Mouse (Mus musculus) G1E (cell line): ENCODE measurements around the gene Slc22a21. TPM values are rescaled to one million over a fixed set of nuclear protein-coding genes. Genes with fewer than 3 reads are reported as not detected.
"Not testable (repeated sequence)": the region's sequence is repeated elsewhere in the genome, so short reads cannot be mapped to it uniquely, and the experiment has no call there.

Experiments
- ATAC-seq: 2 replicates; pipeline ENCODE4 v1.8.0; 2016; ENCODE audit warnings: mild to moderate bottlenecking; ENCODE audit not compliant: insufficient number of reproducible peaks, poor library complexity, low FRiP score, severe bottlenecking; ENCODE audit errors: extremely low read depth
- DNase-seq: peaks from one replicate; pipeline ENCODE4 v3.0.0; 2012; ENCODE audit warnings: low spot score
- H3K27me3 ChIP-seq: 2 replicates; pipeline ENCODE4 v1.6.1; 2012; ENCODE audit warnings: mild to moderate bottlenecking, low read length, inconsistent platforms; ENCODE audit not compliant: insufficient read depth
- H3K36me3 ChIP-seq: replicated peaks from 2 replicates; pipeline ENCODE3; 2012; ENCODE audit warnings: mild to moderate bottlenecking, inconsistent platforms
- H3K4me1 ChIP-seq: 2 replicates; pipeline ENCODE4 v1.6.1; 2012; ENCODE audit warnings: low read depth, low read length, inconsistent platforms, mixed read lengths; ENCODE audit not compliant: insufficient read depth
- H3K4me3 ChIP-seq: 2 replicates; pipeline ENCODE4 v1.5.1; 2012; ENCODE audit warnings: low read depth, mild to moderate bottlenecking, inconsistent platforms, low read length, moderate library complexity, mixed read lengths
- H3K9me3 ChIP-seq: replicated peaks from 2 replicates; pipeline ENCODE4 v1.6.1; 2012; ENCODE audit warnings: inconsistent platforms
- CTCF ChIP-seq: IDR thresholded peaks from 2 replicates; pipeline ENCODE4 v1.5.1; 2012; ENCODE audit warnings: low read depth, low read length, inconsistent platforms, mixed read lengths
- GATA1 ChIP-seq: IDR thresholded peaks from 2 replicates; pipeline ENCODE4 v1.6.1; 2012; ENCODE audit warnings: borderline replicate concordance, low read length, inconsistent platforms, mixed read lengths
- GATA2 ChIP-seq: IDR thresholded peaks from 2 replicates; pipeline ENCODE4 v1.6.1; 2012; ENCODE audit warnings: low read depth, low read length, inconsistent platforms, borderline replicate concordance
- POLR2AphosphoS5 ChIP-seq: IDR thresholded peaks from 2 replicates; pipeline ENCODE4 v1.6.1; 2012; ENCODE audit warnings: low read depth, low read length, inconsistent platforms; ENCODE audit not compliant: insufficient replicate concordance
- TAL1 ChIP-seq: conservative IDR thresholded peaks from 2 replicates; pipeline ENCODE4 v1.6.1; 2012; ENCODE audit warnings: low read depth, low read length, inconsistent platforms, mixed read lengths
- polyA plus RNA-seq: library from polyadenylated mRNA; stranded (reverse); fragments of >175 nt; gene quantifications from 2 replicates; pipeline ENCODE4 v1.2.3, GENCODE M21; 2012
- total RNA-seq, 2 experiments: library from RNA; stranded (forward) in 1 of 2; stranded (reverse) in 1 of 2; fragments of 200-1000 nt in 1 of 2; fragments of >200 nt in 1 of 2; fragmentation: Nextera tagmentation in 1 of 2; gene quantifications; 2 replicates each; pipeline ENCODE4 v1.2.3; 2014 to 2017

Gene Slc22a21
- total and polyA plus RNA-seq, 3 experiments: not detected

DNA sequence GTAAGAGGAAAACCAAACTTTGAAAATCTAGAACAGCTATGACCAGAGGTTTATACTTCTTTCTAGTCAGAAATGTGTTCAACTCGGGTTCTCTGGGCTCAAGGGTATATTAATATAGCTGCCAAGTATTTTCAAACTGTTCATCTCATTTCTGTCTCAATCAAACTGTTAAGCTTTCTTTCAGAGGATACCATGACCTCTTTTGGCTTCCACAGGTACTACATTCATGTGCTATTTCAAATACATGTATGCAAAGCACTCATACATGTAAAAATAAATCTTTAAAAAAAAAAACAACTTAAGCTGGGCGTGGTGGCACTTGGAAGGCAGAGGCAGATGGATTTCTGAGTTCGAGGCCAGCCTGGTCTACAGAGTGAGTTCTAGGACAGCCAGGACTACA is 2.5 kb downstream of the Slc22a21 start:
- no peaks in the 10 kb centered on the region for H3K36me3 ChIP-seq
- no peaks in the 10 kb centered on the region; the same call in 1 of the 2 replicates for H3K4me1 ChIP-seq
- peaks cover 11% of the 10 kb centered on the region; the same call in 1 of the 2 replicates for H3K27me3 ChIP-seq
- no peaks in the 10 kb centered on the region for H3K9me3 ChIP-seq
- DNase-seq: no peak
- ATAC-seq: no peak
- no peak for TF ChIP-seq GATA1
- TF ChIP-seq GATA2: no peak
- no peak for TF ChIP-seq CTCF
- no peak for TF ChIP-seq POLR2AphosphoS5
- no peak for TF ChIP-seq TAL1
- no peak overlapping the region for H3K4me3 ChIP-seq

GRCm38 (mm10) chr11:53975559-53975958 is 4.6 kb downstream of the Slc22a21 start:
- TF ChIP-seq TAL1 (no peak), GATA1 (no peak), CTCF (no peak), POLR2AphosphoS5 (no peak), GATA2 (no peak)
- Histone ChIP-seq H3K9me3 (no peaks in the 10 kb centered on the region), H3K36me3 (no peaks in the 10 kb centered on the region), H3K27me3 (peaks cover 11% of the 10 kb centered on the region; the same call in 1 of the 2 replicates), H3K4me1 (no peaks in the 10 kb centered on the region; the same call in 1 of the 2 replicates), H3K4me3 (no peak overlapping the region)
- no peak for ATAC-seq
- DNase-seq: no peak

DNA sequence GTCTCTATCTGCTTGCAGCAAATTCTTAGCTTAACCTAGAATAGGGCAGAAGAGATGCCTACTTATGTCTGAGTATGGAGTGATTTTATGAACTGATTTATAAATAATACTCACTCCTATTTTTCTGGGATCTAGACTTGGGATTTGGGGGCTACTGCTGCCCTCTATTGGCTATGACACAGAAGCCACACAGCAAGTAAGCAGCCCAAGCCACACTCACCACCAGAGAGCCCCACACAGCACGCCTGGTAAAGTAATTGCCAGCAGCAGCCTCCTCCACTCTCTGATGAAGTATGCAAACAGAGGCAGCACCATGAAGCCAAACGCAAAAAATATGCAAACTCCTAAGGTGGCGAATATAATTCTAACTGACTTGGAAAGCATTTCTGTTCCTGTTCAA is 21.1 kb downstream of the Slc22a21 start:
- Histone ChIP-seq H3K27me3 (peaks cover 2% of the 10 kb centered on the region; the same call in 1 of the 2 replicates), H3K4me1 (no peaks in the 10 kb centered on the region), H3K4me3 (no peak overlapping the region), H3K9me3 (no peaks in the 10 kb centered on the region), H3K36me3 (no peaks in the 10 kb centered on the region)
- TF ChIP-seq POLR2AphosphoS5: no peak
- TF ChIP-seq TAL1: no peak
- no peak for TF ChIP-seq GATA1
- TF ChIP-seq GATA2: no peak
- no peak for TF ChIP-seq CTCF
- ATAC-seq (no peak), DNase-seq (no peak)

DNA sequence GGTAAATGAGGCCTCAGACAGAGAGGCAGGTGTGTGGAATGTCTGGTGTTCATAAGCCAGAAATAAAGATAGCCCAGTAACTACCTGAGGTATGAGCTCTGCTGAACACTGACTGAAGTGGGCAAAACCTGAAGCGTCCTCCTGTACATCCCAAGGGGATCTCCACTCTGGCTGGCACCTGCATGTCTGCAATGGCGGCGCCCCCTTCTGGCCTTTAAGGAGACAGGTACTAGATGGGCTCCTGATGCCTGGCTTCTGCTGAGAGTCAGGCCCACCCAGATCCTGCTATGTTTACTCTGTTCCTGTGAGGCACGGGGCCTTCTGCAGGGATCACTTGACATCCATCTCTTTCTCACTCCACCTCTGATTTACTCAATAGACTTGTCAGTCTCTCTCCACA is 22.0 kb downstream of the Slc22a21 start:
- ATAC-seq, H3K9me3 ChIP-seq, H3K4me3 ChIP-seq, H3K36me3 ChIP-seq, DNase-seq, H3K4me1 ChIP-seq, H3K27me3 ChIP-seq: not testable (repeated sequence)

GRCm38 (mm10) chr11:53956636-53957035 is 23.5 kb downstream of the Slc22a21 start:
- TF ChIP-seq GATA2 (no peak), POLR2AphosphoS5 (no peak), GATA1 (no peak)
- Histone ChIP-seq H3K27me3 (peaks cover 2% of the 10 kb centered on the region; the same call in 1 of the 2 replicates), H3K36me3 (no peaks in the 10 kb centered on the region), H3K9me3 (no peaks in the 10 kb centered on the region), H3K4me1 (no peaks in the 10 kb centered on the region), H3K4me3 (no peak overlapping the region)
- ATAC-seq (no peak), DNase-seq (no peak)

DNA sequence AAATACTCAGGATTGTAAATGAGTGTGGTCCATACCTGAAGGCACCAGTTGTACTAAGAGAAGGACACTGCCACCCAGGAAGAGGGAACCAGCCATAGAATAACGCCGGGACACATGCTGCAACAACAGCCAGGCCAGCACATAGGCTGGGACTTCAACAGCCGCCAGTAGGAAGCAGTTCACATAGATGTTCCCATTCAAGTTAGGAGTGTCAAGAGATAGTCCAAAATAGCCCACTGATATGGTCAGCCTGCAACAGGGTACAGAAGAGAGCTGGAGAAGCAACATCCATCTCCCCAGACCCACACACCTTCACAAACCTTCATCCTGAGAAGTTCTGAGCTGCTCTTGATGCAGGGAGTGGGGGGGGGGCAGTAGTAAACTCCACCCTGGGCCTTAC is 25.5 kb downstream of the Slc22a21 start:
- DNase-seq (no peak), ATAC-seq (no peak)

GRCm38 (mm10) chr11:53950133-53950532 is 30.0 kb downstream of the Slc22a21 start:
- H3K27me3 ChIP-seq, H3K36me3 ChIP-seq, H3K4me3 ChIP-seq, DNase-seq, H3K9me3 ChIP-seq, H3K4me1 ChIP-seq, ATAC-seq: not testable (repeated sequence)

More for the DNA sequence above, 25.5 kb downstream of the Slc22a21 start:
- H3K36me3 ChIP-seq: no peaks in the 10 kb centered on the region
- H3K4me1 ChIP-seq: no peaks in the 10 kb centered on the region
- no peaks in the 10 kb centered on the region for H3K9me3 ChIP-seq
- H3K27me3 ChIP-seq: no peaks in the 10 kb centered on the region; the same call in 1 of the 2 replicates
- TF ChIP-seq TAL1: no peak
- TF ChIP-seq CTCF: no peak
- no peak for TF ChIP-seq GATA2
- TF ChIP-seq POLR2AphosphoS5: no peak
- TF ChIP-seq GATA1: no peak
- H3K4me3 ChIP-seq: no peak overlapping the region

DNA sequence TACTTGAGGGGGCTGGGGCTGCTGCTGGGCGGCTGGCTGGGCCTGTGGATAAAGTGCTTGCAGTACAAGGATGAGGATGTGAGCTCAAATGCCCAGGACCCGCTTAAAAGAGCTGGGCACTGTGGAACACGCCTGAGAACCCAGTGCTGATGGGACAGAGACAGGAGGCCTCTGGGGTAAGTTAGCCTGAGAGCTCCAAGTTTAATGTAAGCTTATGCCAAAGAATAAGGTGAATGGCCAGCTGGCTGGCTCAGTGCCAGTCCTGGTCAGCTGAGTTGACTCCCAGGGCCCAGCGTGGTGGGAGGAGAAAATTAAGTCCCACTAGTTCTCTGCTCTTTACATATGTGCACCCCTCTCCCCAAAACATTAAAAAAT is 48.2 kb downstream of the Slc22a21 start:
- not testable (repeated sequence) for H3K36me3 ChIP-seq, H3K9me3 ChIP-seq, ATAC-seq, DNase-seq, H3K4me1 ChIP-seq, H3K4me3 ChIP-seq
- peaks cover 19% of the 10 kb centered on the region for H3K27me3 ChIP-seq
